Mouse (Mus musculus): ENCODE results near the gene Nup214.

Nup214 gene

GRCm38 (mm10) chr2:32075368-32075767 is 101.1 kb downstream of the Nup214 start:
- DNase-seq: no peak

DNA sequence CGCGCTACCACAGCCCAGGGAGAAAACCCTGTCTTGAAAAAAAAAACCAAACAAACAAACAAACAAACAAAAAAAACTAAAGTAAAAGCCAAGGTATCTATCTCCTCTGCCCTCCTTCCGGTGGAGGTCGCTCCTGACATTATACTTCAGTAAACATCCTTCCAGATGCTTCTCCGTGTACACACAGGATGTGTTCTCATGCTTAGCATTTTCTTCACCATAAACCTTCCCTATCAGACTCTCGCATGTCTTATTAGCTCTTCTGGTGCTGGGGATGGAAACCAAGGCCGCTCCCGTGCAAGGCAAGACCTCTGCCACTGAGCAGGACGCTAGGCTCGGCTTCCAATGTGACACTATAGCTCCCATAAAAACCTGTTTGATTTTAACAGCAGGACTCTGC is 103.5 kb downstream of the Nup214 start:
- no peak for DNase-seq

- peak; percentile 58 to 71 for DNase-seq
Observed at GRCm38 (mm10) chr2:32078522-32078921, 104.3 kb downstream of the Nup214 start.

DNA sequence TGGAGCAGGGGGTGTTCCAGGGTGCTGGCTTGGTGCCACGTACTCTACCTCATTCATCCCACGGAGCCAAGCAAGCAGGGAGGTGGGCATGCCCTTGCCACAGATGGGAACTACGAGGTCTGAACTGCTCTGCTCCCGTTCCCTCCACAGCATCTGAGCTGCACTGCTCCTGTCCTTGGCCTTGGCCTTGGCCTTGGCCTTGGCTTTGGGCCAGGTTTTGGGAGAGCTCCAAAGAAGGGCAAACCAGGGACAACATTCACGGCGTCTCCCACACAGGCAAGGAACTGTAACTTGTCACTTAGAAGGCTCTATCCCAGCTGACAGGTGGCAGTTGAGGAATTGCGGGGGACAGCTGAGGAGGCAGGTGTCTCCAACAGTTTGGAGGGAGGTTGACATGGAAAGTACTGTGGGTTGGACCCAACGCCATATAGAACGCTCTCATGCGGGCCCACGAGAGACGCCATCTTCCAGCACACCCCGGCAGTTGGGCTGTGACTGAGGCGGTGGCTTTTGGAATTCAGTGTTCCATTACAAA is 105.0 kb downstream of the Nup214 start:
- DNase-seq: peak in 1 of 2 experiments; percentile 21

- DNase-seq: no peak
Observed at GRCm38 (mm10) chr2:32080681-32081080, 106.4 kb downstream of the Nup214 start.

GRCm38 (mm10) chr2:32081296-32081929 is 107.2 kb downstream of the Nup214 start:
- no peak for DNase-seq

DNA sequence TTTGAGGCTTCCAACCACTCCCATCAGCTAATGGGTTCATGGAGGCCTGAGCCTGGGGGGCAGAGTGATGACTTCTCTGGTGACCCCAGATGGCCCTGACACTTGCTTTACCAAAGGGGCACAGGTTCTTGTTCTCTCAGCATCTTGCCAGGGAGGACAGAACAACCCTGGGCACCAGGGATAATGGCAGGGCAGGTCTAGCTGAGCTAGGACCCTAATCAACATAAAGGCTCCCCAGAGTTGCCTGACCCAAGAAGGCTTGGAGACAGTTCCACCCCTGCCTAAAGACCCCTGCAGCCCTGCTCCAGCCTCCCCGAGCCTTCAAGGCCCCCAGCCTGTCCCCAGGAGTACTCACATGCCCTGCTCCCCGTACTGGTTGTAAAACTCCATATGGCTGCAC is 108.0 kb downstream of the Nup214 start:
- DNase-seq: no peak

GRCm38 (mm10) chr2:32083159-32084011 is 109.1 kb downstream of the Nup214 start:
- DNase-seq: peak; percentile 58 to 69

GRCm38 (mm10) chr2:32084111-32084871 is 110.1 kb downstream of the Nup214 start, which contains the start of gene Fam78a:
TSS of gene Fam78a (minus strand) at chr2:32084857.
- DNase-seq: peak; percentile 36 to 55

- DNase-seq: no peak
Observed at GRCm38 (mm10) chr2:32084872-32085199, 110.6 kb downstream of the Nup214 start.

GRCm38 (mm10) chr2:32085231-32085630 is 111.0 kb downstream of the Nup214 start:
- DNase-seq: no peak

GRCm38 (mm10) chr2:32087606-32088005 is 113.4 kb downstream of the Nup214 start:
- DNase-seq: no peak

DNA sequence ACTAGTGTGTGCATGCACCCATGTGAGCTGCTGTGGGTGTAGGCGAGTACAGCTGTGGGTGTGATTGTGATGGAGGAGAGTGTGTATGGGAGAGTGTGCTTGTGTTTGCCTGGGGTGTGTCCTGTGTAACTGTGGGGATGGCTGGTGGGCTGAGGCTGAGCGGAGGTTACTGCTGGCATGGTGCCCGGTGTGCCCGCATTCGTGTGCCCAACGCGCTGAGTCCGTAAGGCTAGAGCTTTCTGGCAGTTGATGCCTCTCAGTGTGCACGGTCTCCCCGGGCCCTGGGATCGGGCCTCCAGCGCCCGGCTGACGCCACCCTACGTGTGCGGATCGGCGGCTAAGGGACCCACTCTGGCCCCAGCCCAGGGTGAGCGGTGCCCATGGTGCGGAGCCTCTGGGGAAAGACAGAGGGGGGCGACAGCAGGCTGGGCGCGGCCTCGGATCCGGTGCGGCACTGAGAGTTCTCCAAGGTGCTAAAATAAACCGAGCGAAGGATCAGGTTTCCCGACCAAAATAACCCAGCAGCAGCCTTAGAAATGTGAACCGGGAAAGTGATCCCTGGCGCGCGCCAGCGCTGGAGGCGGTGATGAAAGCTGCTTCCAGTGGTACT is 114.2 kb downstream of the Nup214 start:
- peak; percentile 47 to 59 for DNase-seq

- no peak for DNase-seq
Observed at GRCm38 (mm10) chr2:32089606-32090005, 115.4 kb downstream of the Nup214 start.

- no peak for DNase-seq
Observed at GRCm38 (mm10) chr2:32090145-32090544, 115.9 kb downstream of the Nup214 start.

GRCm38 (mm10) chr2:32091956-32092355 is 117.7 kb downstream of the Nup214 start:
- no peak for DNase-seq

DNA sequence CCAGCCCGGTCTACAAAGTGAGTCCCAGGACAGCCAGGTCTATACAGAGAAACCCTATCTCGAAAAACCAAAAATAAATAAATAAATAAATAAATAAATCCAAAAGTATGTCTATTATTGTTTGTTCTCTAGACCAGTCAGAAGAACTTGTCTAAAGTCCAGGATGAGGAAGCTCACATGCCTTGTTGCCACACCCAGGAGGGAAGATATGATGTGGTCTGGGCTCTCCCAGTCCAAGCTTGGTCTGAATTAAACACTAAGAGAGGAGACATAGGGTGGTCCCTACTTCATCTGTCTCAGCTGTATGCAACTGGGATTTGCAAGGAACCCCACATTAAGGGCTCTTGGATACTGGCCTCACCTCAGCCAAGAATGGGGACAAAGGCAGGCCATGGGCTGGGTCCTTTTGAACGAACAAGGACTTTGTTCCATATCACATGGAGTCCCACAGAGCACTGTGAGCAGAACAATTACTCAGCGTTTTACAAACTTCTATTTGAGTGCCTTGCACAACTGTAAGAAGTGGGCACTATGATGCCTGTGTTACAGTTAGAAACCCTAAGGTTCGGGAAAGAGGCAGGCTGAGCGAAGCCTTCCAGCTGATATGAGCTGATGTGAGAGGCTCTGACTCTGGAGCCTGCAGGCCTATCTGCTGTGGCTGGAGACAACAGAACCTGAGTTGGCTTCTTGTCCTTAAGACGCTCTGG is 119.9 kb downstream of the Nup214 start:
- DNase-seq: no peak

- DNase-seq: peak; percentile 63 to 77
Observed at GRCm38 (mm10) chr2:32095351-32096121, 121.3 kb downstream of the Nup214 start, which contains the start of gene Plpp7. TSS of gene Plpp7 (plus strand) at chr2:32095528.

DNA sequence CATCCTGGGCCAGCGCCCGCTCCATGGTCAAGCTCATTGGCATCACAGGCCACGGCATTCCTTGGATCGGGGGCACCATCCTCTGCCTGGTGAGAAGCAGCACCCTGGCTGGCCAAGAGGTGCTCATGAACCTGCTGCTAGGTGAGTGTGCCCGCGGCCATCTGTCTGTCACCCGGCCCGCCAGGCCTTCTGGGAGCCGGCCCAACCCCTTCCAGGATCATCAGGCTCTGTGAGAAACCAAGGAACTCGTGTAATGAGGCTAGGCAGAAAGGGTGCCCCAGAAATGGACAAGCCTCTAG is 121.8 kb downstream of the Nup214 start:
- DNase-seq: no peak

GRCm38 (mm10) chr2:32102944-32103343 is 128.7 kb downstream of the Nup214 start:
- peak; percentile 25 to 50 for DNase-seq

DNA sequence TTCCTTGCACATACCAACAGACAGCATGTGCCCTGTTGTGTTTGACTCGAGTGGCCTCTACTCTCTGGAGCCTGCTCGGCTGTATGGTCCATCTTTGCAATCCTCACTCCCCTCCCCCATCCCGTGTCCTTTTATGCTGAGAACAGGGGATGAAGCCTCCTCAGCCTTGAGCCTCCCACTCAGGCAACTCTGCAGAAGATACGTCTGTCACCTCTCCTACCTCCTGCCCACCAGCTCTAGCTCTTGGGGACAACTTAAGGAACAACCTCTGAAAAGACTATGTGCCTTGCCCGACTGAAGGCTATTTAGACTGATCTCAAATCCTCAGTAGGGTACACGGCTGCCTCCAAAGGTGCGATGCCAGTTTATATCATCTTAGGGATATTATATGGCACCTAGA is 129.3 kb downstream of the Nup214 start:
- DNase-seq: no peak
